In the genomic region with DNA sequence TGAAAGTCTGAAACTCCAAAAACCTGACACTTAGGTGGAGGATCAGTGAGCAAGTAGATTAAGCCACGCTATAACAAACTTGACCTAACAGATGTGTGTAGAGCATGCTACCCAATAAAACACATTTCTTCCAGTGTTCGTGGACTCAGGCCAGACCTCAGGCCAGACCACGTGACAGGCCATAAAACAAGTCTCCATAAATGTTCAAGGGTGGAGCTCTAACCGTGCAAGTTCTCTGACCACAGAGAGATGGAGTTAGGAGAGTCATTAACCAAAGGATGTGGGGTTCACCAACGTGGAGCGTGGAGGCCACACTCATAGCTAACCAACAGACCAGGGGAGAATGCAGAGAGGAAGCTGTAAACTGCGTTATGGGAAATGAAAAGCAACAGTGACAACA, we compare ENCODE assay signal across 14 mouse cellular contexts. TPM values are rescaled to one million over a fixed set of nuclear protein-coding genes. Genes with fewer than 3 reads are reported as not detected.
A peak's percentile ranks its signal among the peaks of the same experiment; 100 is the strongest.
DNase-seq lines count a peak whose midpoint lies in the region; ATAC-seq and TF ChIP-seq lines count a peak whose summit lies in the region.
"Had no signal": no experiment of that assay in that cellular context is flagged by ENCODE, and none has a peak within 500 bp of the region (broad histone marks: within the 10 kb centered on the region; RNA-seq: fewer than 3 reads in every experiment).

No protein-coding gene starts in this region.

- no peak for ATAC-seq in lung, embryonic 14.5 days (ENCODE audit: insufficient read depth)
- peak; percentile 100 for ATAC-seq in common myeloid progenitor, adult 5-6 weeks (replicated peaks; ENCODE audit: low read depth, poor library complexity, severe bottlenecking)
- peak; percentile 47 for ATAC-seq in limb, embryonic 12.5 days (ENCODE audit: insufficient number of reproducible peaks, insufficient read depth, low FRiP score, low TSS enrichment, low read depth)
- no peak for ATAC-seq in cerebellum, adult (ENCODE audit: insufficient number of reproducible peaks, low FRiP score, low TSS enrichment)
- ATAC-seq: hindbrain, embryonic 16.5 days; midbrain, embryonic 13.5 days had no signal

- no peak overlapping the region for H3K9ac ChIP-seq in lung, embryonic 14.5 days
- no peak overlapping the region for H3K9ac ChIP-seq in limb, embryonic 12.5 days (replicated peaks)
- H3K9ac ChIP-seq: lung, embryonic 15.5 days; midbrain, embryonic 13.5 days had no signal

- no peak overlapping the region for H3K4me3 ChIP-seq in lung, embryonic 14.5 days (ENCODE audit: low read depth, low read length)
- H3K4me3 ChIP-seq in limb, embryonic 12.5 days (replicated peaks) = no peak overlapping the region
- H3K4me3 ChIP-seq: gastrocnemius, adult 2 months; lung, embryonic 15.5 days; midbrain, embryonic 13.5 days had no signal

- no peaks in the 10 kb centered on the region for H3K4me1 ChIP-seq in lung, embryonic 14.5 days (ENCODE audit: insufficient read depth)
- H3K4me1 ChIP-seq in limb, embryonic 12.5 days (replicated peaks) = peaks cover 6% of the 10 kb centered on the region
- H3K4me1 ChIP-seq: midbrain, embryonic 13.5 days had no signal

- WGBS in lung, embryonic 14.5 days = 51% methylated on average over 7 of the region's 7 CpGs
- WGBS in limb, embryonic 12.5 days = 15% methylated on average over 7 of the region's 7 CpGs

- no peaks in the 10 kb centered on the region for H3K36me3 ChIP-seq in lung, embryonic 14.5 days (ENCODE audit: insufficient read depth)
- no peaks in the 10 kb centered on the region for H3K36me3 ChIP-seq in limb, embryonic 12.5 days
- H3K36me3 ChIP-seq: lung, embryonic 15.5 days; midbrain, embryonic 13.5 days had no signal

- DNase-seq in lung, embryonic 14.5 days = peak; percentile 34
- DNase-seq in lung, postnatal 25 days (ENCODE audit: low spot score) = no peak
- peak; percentile 58 for DNase-seq in kidney, adult 9 months
- DNase-seq in cerebellum, adult 11 months = no peak
- DNase-seq in embryo, embryonic 11 days = no peak
- DNase-seq: cerebellum, postnatal 14 days; gastrocnemius, adult 2 months; right cerebral cortex, postnatal 4 days had no signal

- H3K9me3 ChIP-seq in lung, embryonic 14.5 days (ENCODE audit: low read depth, low read length) = no peaks in the 10 kb centered on the region
- H3K9me3 ChIP-seq in limb, embryonic 12.5 days = no peaks in the 10 kb centered on the region
- H3K9me3 ChIP-seq: lung, embryonic 15.5 days; midbrain, embryonic 13.5 days had no signal

- TF ChIP-seq CTCF in lung, embryonic 14.5 days (IDR thresholded peaks at IDR 0.05; ENCODE audit: low read depth) = no peak

- H3K4me2 ChIP-seq in lung, embryonic 14.5 days = no peak overlapping the region
- H3K4me2 ChIP-seq in limb, embryonic 12.5 days = no peak overlapping the region
- H3K4me2 ChIP-seq: lung, embryonic 15.5 days; midbrain, embryonic 13.5 days had no signal

- no peak overlapping the region for H3K27ac ChIP-seq in lung, embryonic 14.5 days (ENCODE audit: low read depth)
- peak overlapping the region; percentile 76 for H3K27ac ChIP-seq in limb, embryonic 12.5 days
- H3K27ac ChIP-seq: gastrocnemius, adult 2 months; lung, embryonic 15.5 days; midbrain, embryonic 13.5 days had no signal

- no peaks in the 10 kb centered on the region for H3K27me3 ChIP-seq in lung, embryonic 14.5 days (ENCODE audit: insufficient read depth, low read length)
- H3K27me3 ChIP-seq in limb, embryonic 12.5 days = no peaks in the 10 kb centered on the region
- H3K27me3 ChIP-seq: midbrain, embryonic 13.5 days had no signal

RNA-seq across cellular contexts. Expression of a gene that starts 35.3 kb away (rescaled TPM):
- 69.7 and 75.7 TPM in 2 replicates for polyA plus RNA-seq in lung, embryonic 14.5 days (2014; fragmentation: Nextera tagmentation; extraction: Ambion mirVana)
- total RNA-seq in common myeloid progenitor, adult 5-6 weeks (2017) = 0.15 and 0.50 TPM in 2 replicates
- polyA plus RNA-seq in limb, embryonic 12.5 days (2016; fragmentation: Nextera tagmentation; extraction: Ambion mirVana) = 69.6 and 72.2 TPM in 2 replicates

Comparison
In these comparisons a context has a peak if more than half of its experiments do, and no peak if none do; other contexts are left out.
1. DNase-seq: peak in lung, embryonic 14.5 days (single experiment) and kidney, adult 9 months (single experiment); none in lung, postnatal 25 days (single experiment), cerebellum, adult 11 months (single experiment) and embryo, embryonic 11 days (single experiment).
2. ATAC-seq: peak in common myeloid progenitor, adult 5-6 weeks (single experiment) and limb, embryonic 12.5 days (single experiment); none in lung, embryonic 14.5 days (single experiment) and cerebellum, adult (single experiment).